Mouse (Mus musculus): Measurements from ENCODE around the gene Cyp4a12b.
"Not testable (repeated sequence)": the region's sequence is repeated elsewhere in the genome, so short reads cannot be mapped to it uniquely, and the experiment has no call there.

The Cyp4a12b gene

GRCm38 (mm10) chr4:115411324-115411723, at the start of gene Cyp4a12b:
TSS of gene Cyp4a12b (plus strand) at chr4:115411624.
- not testable (repeated sequence) for DNase-seq (ENCODE audit: low spot score)

- DNase-seq (ENCODE audit: low spot score) = not testable (repeated sequence)
These were observed 45.8 kb upstream of the Cyp4a12b start for GRCm38 (mm10) chr4:115365624-115366023.

DNA sequence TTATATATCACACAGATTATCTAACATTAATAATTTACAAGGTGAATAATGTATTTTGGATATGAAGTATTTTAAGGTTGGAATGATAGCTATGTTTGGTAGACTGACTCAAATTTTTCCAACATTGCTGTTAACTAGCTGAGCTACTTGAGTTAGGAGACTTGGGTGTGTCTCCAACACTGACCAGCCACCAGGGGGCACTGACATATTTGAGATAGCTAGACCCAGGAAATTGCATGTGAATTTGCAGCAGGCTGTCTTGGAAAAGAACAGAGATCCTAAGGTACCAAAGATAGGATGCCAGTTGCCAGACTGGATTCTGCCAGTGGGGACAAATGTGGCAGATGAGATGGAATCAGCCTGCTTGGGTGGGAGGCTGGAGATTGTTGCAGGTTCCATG, 43.4 kb upstream of the Cyp4a12b start:
- not testable (repeated sequence) for DNase-seq (ENCODE audit: low spot score)

DNA sequence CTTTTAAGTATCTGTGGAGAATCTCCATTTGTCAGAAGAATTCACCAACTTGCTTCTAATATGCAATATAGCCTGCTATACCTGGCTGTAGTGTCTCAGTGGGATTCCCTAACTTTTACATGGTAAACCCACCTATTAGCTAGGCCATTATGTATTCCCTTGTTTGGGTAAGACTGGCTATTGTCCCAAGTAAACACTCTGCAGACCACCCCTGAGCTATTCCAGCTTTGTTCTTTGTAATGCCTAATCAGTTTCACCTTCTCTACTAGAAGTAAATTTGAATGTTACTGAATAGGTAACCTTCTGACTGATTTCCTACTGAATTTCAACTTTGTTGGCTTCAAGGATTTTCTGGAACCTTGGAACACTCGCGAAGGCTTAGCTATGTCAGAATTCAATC, 15.2 kb upstream of the Cyp4a12b start:
- DNase-seq (ENCODE audit: low spot score) = not testable (repeated sequence)

DNA sequence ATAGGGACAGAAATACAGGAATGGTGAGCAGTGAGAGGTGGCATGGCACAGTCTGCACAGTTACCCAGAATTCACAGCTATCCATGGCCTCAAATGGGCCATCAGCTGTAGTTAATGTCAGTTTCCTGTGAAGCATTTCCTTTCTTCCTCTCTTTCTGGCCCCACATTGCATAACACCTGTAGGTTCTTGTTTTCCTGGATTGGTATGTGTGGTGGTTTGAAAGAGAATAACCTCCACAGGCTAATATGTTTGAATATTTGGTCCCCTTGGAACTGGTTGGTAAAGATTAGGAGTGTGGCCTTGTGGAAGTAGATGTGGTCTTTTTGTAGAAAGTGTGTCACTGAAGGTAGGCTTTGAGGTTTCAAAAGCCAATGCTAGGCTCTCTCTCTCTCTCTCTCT, 14.5 kb upstream of the Cyp4a12b start:
- not testable (repeated sequence) for DNase-seq (ENCODE audit: low spot score)

- no peak for DNase-seq (ENCODE audit: low spot score)
These were observed 39.2 kb downstream of the Cyp4a12b start for GRCm38 (mm10) chr4:115450577-115451137.

DNA sequence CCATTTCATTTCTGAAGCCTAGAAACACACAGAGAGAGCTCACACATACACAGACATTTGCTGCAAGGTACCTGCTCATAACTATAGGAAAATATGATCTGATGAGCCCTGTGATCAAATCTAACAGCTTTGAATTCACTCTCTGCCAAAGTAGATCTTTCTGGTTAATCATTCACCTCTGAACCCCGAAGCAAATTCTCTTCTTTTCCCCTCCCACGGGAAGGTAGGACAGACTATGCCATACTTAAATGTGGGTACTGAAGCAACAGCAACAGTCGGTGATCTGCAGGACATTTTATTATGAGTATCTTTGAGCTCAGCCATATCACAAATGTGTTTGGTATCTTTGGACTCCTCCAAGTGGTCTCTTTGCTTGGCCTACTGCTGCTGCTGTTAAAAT, 40.9 kb downstream of the Cyp4a12b start, which contains the start of gene Cyp4a30b:
TSS of gene Cyp4a30b (plus strand) at position 301 of the 400 bp plus-strand sequence.
- no peak for DNase-seq (ENCODE audit: low spot score)

DNA sequence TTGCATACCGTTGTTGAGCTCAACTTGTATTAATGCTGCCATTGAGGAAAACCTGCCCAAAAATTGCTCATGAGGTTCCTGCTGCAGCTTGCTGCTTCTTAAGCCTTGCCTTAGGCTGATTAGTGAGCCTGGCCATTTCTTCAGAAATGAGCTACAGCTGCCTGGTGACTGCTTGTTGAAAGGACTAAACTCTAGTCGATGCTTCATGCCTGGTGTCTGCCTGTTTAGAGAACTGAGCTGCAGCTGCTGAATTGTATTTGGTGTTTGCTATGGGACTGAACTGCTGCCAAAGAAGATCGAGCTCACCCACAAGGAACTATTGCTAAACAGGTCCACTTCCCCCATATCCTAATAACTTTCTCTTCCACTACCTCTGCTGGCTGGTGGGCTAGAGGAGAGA, 62.2 kb downstream of the Cyp4a12b start:
- DNase-seq (ENCODE audit: low spot score) = not testable (repeated sequence)

DNA sequence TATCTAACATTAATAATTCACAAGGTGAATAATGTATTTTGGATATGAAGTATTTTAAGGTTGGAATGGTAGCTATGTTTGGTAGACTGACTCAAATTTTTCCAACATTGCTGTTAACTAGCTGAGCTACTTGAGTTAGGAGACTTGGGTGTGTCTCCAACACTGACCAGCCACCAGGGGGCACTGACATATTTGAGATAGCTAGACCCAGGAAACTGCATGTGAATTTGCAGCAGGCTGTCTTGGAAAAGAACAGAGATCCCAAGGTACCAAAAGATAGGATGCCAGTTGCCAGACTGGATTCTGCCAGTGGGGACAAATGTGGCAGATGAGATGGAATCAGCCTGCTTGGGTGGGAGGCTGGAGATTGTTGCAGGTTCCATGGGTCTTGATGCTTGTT, 64.6 kb downstream of the Cyp4a12b start:
- not testable (repeated sequence) for DNase-seq (ENCODE audit: low spot score)

DNA sequence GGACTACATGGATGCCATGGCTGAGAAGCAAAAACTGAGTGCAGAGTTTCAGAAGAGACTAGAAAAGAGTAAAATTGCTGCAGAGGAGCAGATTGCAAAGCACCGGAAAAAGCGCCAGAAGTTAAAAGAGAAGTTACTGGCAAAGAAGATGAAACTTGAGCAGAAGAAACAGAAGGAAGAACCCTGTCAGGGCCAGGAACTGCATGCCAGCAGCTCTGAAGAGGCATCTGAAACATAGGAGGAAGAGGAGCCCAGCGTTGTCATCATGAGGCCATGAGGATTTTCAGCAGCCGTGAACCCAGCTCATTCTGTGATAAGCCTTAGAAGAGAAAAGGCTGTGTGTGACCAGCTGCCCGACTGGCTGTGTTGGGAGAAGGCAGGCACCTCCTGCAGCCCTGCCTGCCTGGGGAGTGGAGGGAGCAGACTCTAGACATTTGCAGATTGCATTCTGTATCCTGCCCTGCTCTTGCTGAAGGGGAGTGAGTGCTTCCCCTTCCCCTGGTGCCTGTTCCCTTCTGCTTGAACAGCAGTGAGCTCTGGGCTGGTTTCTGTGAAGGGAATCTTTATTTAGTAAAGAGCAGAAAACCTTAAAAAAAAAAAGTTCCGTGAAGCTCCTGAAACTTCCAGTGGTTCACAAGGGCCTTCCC, 69.7 kb downstream of the Cyp4a12b start:
- DNase-seq (ENCODE audit: low spot score) = no peak

All from urinary bladder, postnatal 14 days (tissue).